Mouse (Mus musculus): ENCODE measurements around the gene Uvssa. TPM values are rescaled to one million over a fixed set of nuclear protein-coding genes. Genes with fewer than 3 reads are reported as not detected.

Uvssa gene
- polyA plus RNA-seq (2015; fragmentation: Nextera tagmentation; extraction: Ambion mirVana) = 5.0 and 5.2 TPM in 2 replicates

GRCm38 (mm10) chr5:33378302-33378854, at the start of gene Uvssa:
Gene Uvssa, plus strand, starts transcription at chr5:33378549.

GRCm38 (mm10) chr5:33335273-33335976, 42.9 kb upstream of the Uvssa start, which contains the start of gene Maea:
Gene Maea, plus strand, starts transcription at chr5:33335509.

GRCm38 (mm10) chr5:33433201-33434138, 55.1 kb downstream of the Uvssa start, which contains the start of gene Nkx1-1:
Gene Nkx1-1, minus strand, starts transcription at chr5:33433976.

Other genes with a start within 250 kb of the Uvssa start
- 102 and 113 TPM in 2 replicates for gene Spon2, start 160.1 kb upstream of the Uvssa start, polyA plus RNA-seq (2015; fragmentation: Nextera tagmentation; extraction: Ambion mirVana)
- 173 and 181 TPM in 2 replicates for gene Ctbp1, start 103.6 kb upstream of the Uvssa start, polyA plus RNA-seq (2015; fragmentation: Nextera tagmentation; extraction: Ambion mirVana)
- 101 and 107 TPM in 2 replicates for gene Maea, start 43.0 kb upstream of the Uvssa start, polyA plus RNA-seq (2015; fragmentation: Nextera tagmentation; extraction: Ambion mirVana)
- not detected in 2 replicates for gene Nkx1-1, start 55.4 kb downstream of the Uvssa start, polyA plus RNA-seq (2015; fragmentation: Nextera tagmentation; extraction: Ambion mirVana)

Measured in urinary bladder, postnatal 0 days (tissue).